Mouse (Mus musculus) CH12.LX (cell line): ENCODE data around the gene Fgfr2. TPM values are rescaled to one million over a fixed set of nuclear protein-coding genes. Genes with fewer than 3 reads are reported as not detected.
A peak's percentile ranks its signal among the peaks of the same experiment; 100 is the strongest.

Experiments used
- DNase-seq: peaks from one replicate; pipeline ENCODE4 v3.0.0-alpha.2; 2013; ENCODE audit errors: extremely low read depth
- H3K27ac ChIP-seq: 2 replicates; pipeline ENCODE4 v1.5.1; 2012; ENCODE audit warnings: low read depth, mild to moderate bottlenecking, control low read depth, moderate library complexity; ENCODE audit not compliant: insufficient read depth
- H3K27me3 ChIP-seq: replicated peaks from 2 replicates; pipeline ENCODE3; 2012; ENCODE audit warnings: inconsistent platforms
- H3K36me3 ChIP-seq, 2 experiments: replicated peaks in 1 of 2; 2 replicates each; pipeline versions ENCODE3 to v1.6.1; 2012; ENCODE audit warnings: inconsistent platforms in 1 of 2, low read length in 1 of 2, mild to moderate bottlenecking in 1 of 2, mixed read lengths in 1 of 2, moderate library complexity in 1 of 2; ENCODE audit not compliant: control insufficient read depth in 1 of 2, insufficient read depth in 1 of 2
- H3K4me1 ChIP-seq, 2 experiments: 2 replicates each; pipeline ENCODE4 v1.6.1; 2012; ENCODE audit warnings: inconsistent platforms in 1 of 2, moderate library complexity in 1 of 2; ENCODE audit not compliant: insufficient read depth in 2 of 2, control insufficient read depth in 1 of 2
- H3K4me2 ChIP-seq: 2 replicates; pipeline ENCODE4 v1.6.1; 2012; ENCODE audit warnings: low read depth, mild to moderate bottlenecking, control low read depth; ENCODE audit not compliant: poor library complexity, insufficient read depth, severe bottlenecking
- H3K4me3 ChIP-seq, 3 experiments: fragments of 150-350 bp in 1 of 3; sonication (generic) in 1 of 3; replicated peaks in 1 of 3; 2 replicates each; pipeline versions ENCODE3 to v1.5.1; 2011 to 2012; ENCODE audit warnings: low read depth in 2 of 3, low read length in 2 of 3, mild to moderate bottlenecking in 2 of 3, moderate library complexity in 2 of 3, control low read depth in 1 of 3, improper control_type of control experiment in 1 of 3, inconsistent platforms in 1 of 3, mixed read lengths in 1 of 3; ENCODE audit not compliant: poor library complexity in 1 of 3
- H3K79me2 ChIP-seq: replicated peaks from 2 replicates; pipeline ENCODE4 v1.6.1; 2012; ENCODE audit warnings: mild to moderate bottlenecking, moderate library complexity; ENCODE audit not compliant: control insufficient read depth, poor library complexity, insufficient read depth, severe bottlenecking; ENCODE audit errors: extremely low read depth
- H3K9ac ChIP-seq: 2 replicates; pipeline ENCODE4 v1.6.1; 2012; ENCODE audit warnings: low read depth, mild to moderate bottlenecking, control low read depth, moderate library complexity; ENCODE audit not compliant: insufficient read depth
- H3K9me3 ChIP-seq: replicated peaks from 2 replicates; pipeline ENCODE3; 2012; ENCODE audit warnings: low read length, inconsistent platforms, mixed read lengths
- BHLHE40 ChIP-seq: IDR thresholded peaks from 2 replicates; pipeline ENCODE4 v1.6.1; 2011; ENCODE audit warnings: mild to moderate bottlenecking, low read depth, low read length, improper control_type of control experiment
- CTCF ChIP-seq, 2 experiments: IDR thresholded peaks in 1 of 2; conservative IDR thresholded peaks in 1 of 2; 2 replicates each; pipeline ENCODE4 v1.5.1; 2011 to 2012; ENCODE audit warnings: low read depth in 2 of 2, low read length in 2 of 2, improper control_type of control experiment in 1 of 2, inconsistent platforms in 1 of 2, mild to moderate bottlenecking in 1 of 2, moderate library complexity in 1 of 2
- E2F4 ChIP-seq: IDR thresholded peaks from 2 replicates; pipeline ENCODE4 v1.6.1; 2011; ENCODE audit warnings: low read depth, low read length, improper control_type of control experiment; ENCODE audit not compliant: insufficient replicate concordance
- ELF1 ChIP-seq: IDR thresholded peaks from 2 replicates; pipeline ENCODE4 v1.6.1; 2014; ENCODE audit warnings: low read depth, mild to moderate bottlenecking, inconsistent platforms, low read length, improper control_type of control experiment
- MAFK ChIP-seq: IDR thresholded peaks from 2 replicates; pipeline ENCODE4 v1.6.1; 2011; ENCODE audit warnings: low read length, improper control_type of control experiment; ENCODE audit not compliant: insufficient replicate concordance
- MEF2A ChIP-seq: IDR thresholded peaks from 2 replicates; pipeline ENCODE4 v1.6.1; 2014; ENCODE audit warnings: low read depth, mild to moderate bottlenecking, inconsistent platforms, low read length, improper control_type of control experiment, borderline replicate concordance
- MXI1 ChIP-seq: IDR thresholded peaks from 2 replicates; pipeline ENCODE4 v1.6.1; 2011; ENCODE audit warnings: mild to moderate bottlenecking, low read depth, low read length, improper control_type of control experiment
- MYC ChIP-seq: IDR thresholded peaks from 2 replicates; pipeline ENCODE4 v1.6.1; 2011; ENCODE audit warnings: low read depth, mild to moderate bottlenecking, improper control_type of control experiment, low read length
- PAX5 ChIP-seq: IDR thresholded peaks from 2 replicates; pipeline ENCODE4 v1.6.1; 2012; ENCODE audit warnings: low read length, inconsistent platforms, mixed read lengths
- POLR2A ChIP-seq: IDR thresholded peaks from 2 replicates; pipeline ENCODE4 v1.6.1; 2011; ENCODE audit warnings: low read depth, mild to moderate bottlenecking, improper control_type of control experiment, low read length
- SIN3A ChIP-seq: IDR thresholded peaks from 2 replicates; pipeline ENCODE4 v1.6.1; 2012; ENCODE audit warnings: low read length, improper control_type of control experiment, inconsistent platforms
- SMC3 ChIP-seq: IDR thresholded peaks from 2 replicates; pipeline ENCODE4 v1.6.1; 2011; ENCODE audit warnings: low read depth, low read length, improper control_type of control experiment
- TBP ChIP-seq: conservative IDR thresholded peaks from 2 replicates; pipeline ENCODE4 v1.6.1; 2011; ENCODE audit warnings: low read depth, low read length, improper control_type of control experiment
- TCF12 ChIP-seq: IDR thresholded peaks from 2 replicates; pipeline ENCODE4 v1.6.1; 2014; ENCODE audit warnings: low read depth, mild to moderate bottlenecking, inconsistent platforms, low read length, improper control_type of control experiment
- ZKSCAN1 ChIP-seq: IDR thresholded peaks from 2 replicates; pipeline ENCODE4 v1.6.1; 2012; ENCODE audit warnings: low read depth, inconsistent platforms, low read length, improper control_type of control experiment, borderline replicate concordance
- ZMIZ1 ChIP-seq: IDR thresholded peaks from 2 replicates; pipeline ENCODE4 v1.6.1; 2012; ENCODE audit warnings: low read depth, mild to moderate bottlenecking, inconsistent platforms, low read length, improper control_type of control experiment
- ZNF384 ChIP-seq: IDR thresholded peaks from 2 replicates; pipeline ENCODE4 v1.6.1; 2012; ENCODE audit warnings: low read depth, low read length, improper control_type of control experiment, inconsistent platforms
- dilution Hi-C: fragments of 300-500 bp; cut with MboI; formaldehyde crosslinking; loops from 2 replicates; pipeline ENCODE4 v1.14.3; 2020; ENCODE audit warnings: low sequenced_read_pairs; ENCODE audit not compliant: extremely low pct_unique_long_range_greater_than_20kb, extremely low pct_ligation_motif_present
- in situ Hi-C: fragments of 300-500 bp; cut with MboI; formaldehyde crosslinking; loops from 3 replicates; pipeline ENCODE4 v1.14.3; 2019; ENCODE audit warnings: low sequenced_read_pairs, low pct_ligation_motif_present, low pct_unique_long_range_greater_than_20kb, mixed read lengths
- polyA plus RNA-seq: library from polyadenylated mRNA; unstranded; fragments of >175 nt; gene quantifications from 2 replicates; pipeline ENCODE4 v1.2.1, GENCODE M21; 2012; ENCODE audit warnings: low read depth; ENCODE audit not compliant: insufficient read length
- total RNA-seq, 2 experiments: library from RNA; depleted of rRNA; stranded (reverse); fragments of 300-350 nt in 1 of 2; fragments of >200 nt in 1 of 2; gene quantifications; 2 replicates each; pipeline ENCODE4 v1.2.3; 2012 to 2014

Fgfr2 gene
- total and polyA plus RNA-seq, 3 experiments, result not detected

- Histone ChIP-seq H3K79me2 (no peaks in the 10 kb centered on the region), H3K36me3 (no peaks in the 10 kb centered on the region), H3K4me2 (no peak overlapping the region), H3K9ac (no peak overlapping the region), H3K4me3 (no peak overlapping the region), H3K27me3 (peaks cover 43% of the 10 kb centered on the region), H3K9me3 (peaks cover 34% of the 10 kb centered on the region), H3K27ac (no peak overlapping the region), H3K4me1 (peaks cover 3% of the 10 kb centered on the region in 2 experiments; a peak in 1 of 4 replicates)
- in situ Hi-C loops, result loop anchor here (25.0 kb wide), 1 partner anchor 242 kb away; no protein-coding TSS in a partner anchor
- dilution Hi-C loops, result no loop called here
- DNase-seq, result no peak
- TF ChIP-seq CTCF (conservative IDR thresholded peaks at IDR 0.05 in 1 of 2, IDR thresholded peaks at IDR 0.05 in 1 of 2; ENCODE audit: low read depth in 2 of 2, low read length in 2 of 2), result no peak
- TF ChIP-seq E2F4, result no peak
- no peak for TF ChIP-seq PAX5
Measured at GRCm38 (mm10) chr7:131544871-131545270, 1578.3 kb downstream of the Fgfr2 start.

GRCm38 (mm10) chr7:131543623-131544481 lies 1579.3 kb downstream of the Fgfr2 start:
- Histone ChIP-seq H3K4me2 (peak overlapping the region; percentile 7; the same call in 1 of the 2 replicates), H3K4me1 (peaks cover 0 to 3% of the 10 kb centered on the region in 2 experiments; a peak in 1 of 4 replicates), H3K4me3 (no peak overlapping the region), H3K79me2 (no peaks in the 10 kb centered on the region), H3K27me3 (peaks cover 42% of the 10 kb centered on the region), H3K36me3 (no peaks in the 10 kb centered on the region), H3K9me3 (peaks cover 34% of the 10 kb centered on the region), H3K27ac (no peak overlapping the region), H3K9ac (no peak overlapping the region)
- DNase-seq, result no peak
- dilution Hi-C loops (no loop called here), in situ Hi-C loops (loop anchor here (25.0 kb wide), 1 partner anchor 243 kb away; no protein-coding TSS in a partner anchor)
- TF ChIP-seq CTCF (conservative IDR thresholded peaks at IDR 0.05 in 1 of 2, IDR thresholded peaks at IDR 0.05 in 1 of 2; ENCODE audit: low read depth in 2 of 2, low read length in 2 of 2) (no peak), TBP (no peak), MAFK (no peak), SMC3 (no peak)

- H3K36me3 ChIP-seq, result no peaks in the 10 kb centered on the region
Measured at GRCm38 (mm10) chr7:131542872-131543622, 1580.1 kb downstream of the Fgfr2 start.

More at GRCm38 (mm10) chr7:131542872-131543622, 1580.1 kb downstream of the Fgfr2 start:
- no peak overlapping the region for H3K27ac ChIP-seq
- H3K79me2 ChIP-seq, result no peaks in the 10 kb centered on the region
- H3K9ac ChIP-seq, result 0 out of 2 replicates have a peak overlapping the region, but pooled peaks have one; percentile 20
- peaks cover 0 to 3% of the 10 kb centered on the region in 2 experiments; a peak in 1 of 4 replicates for H3K4me1 ChIP-seq
- H3K4me3 ChIP-seq, result peak overlapping the region in 1 of 3 experiments; percentile 47
- H3K4me2 ChIP-seq, result peak overlapping the region; percentile 14
- H3K27me3 ChIP-seq, result peaks cover 42% of the 10 kb centered on the region
- DNase-seq, result no peak
- H3K9me3 ChIP-seq, result peaks cover 34% of the 10 kb centered on the region
- in situ Hi-C loops, result loop anchor here (25.0 kb wide), 1 partner anchor 244 kb away; no protein-coding TSS in a partner anchor
- TF ChIP-seq MYC (no peak), MEF2A (no peak), MAFK (no peak), BHLHE40 (no peak), MXI1 (no peak), ZKSCAN1 (no peak), ZMIZ1 (no peak), E2F4 (no peak), SIN3A (no peak), ZNF384 (no peak), SMC3 (no peak), TCF12 (no peak), POLR2A (no peak), ELF1 (no peak), PAX5 (no peak)
- TF ChIP-seq, all 38 proteins: peak for 0
- dilution Hi-C loops, result no loop called here
